Mouse (Mus musculus): ENCODE measurements around the gene Piwil4. TPM values are rescaled to one million over a fixed set of nuclear protein-coding genes. Genes with fewer than 3 reads are reported as not detected.

Gene Piwil4
- polyA plus RNA-seq, 1 experiment from 2014 or later, result 0.74 TPM

- ATAC-seq (ENCODE audit: low read depth), result peak; percentile 75
- WGBS, result 16% methylated on average over 9 of the region's 9 CpGs
- Histone ChIP-seq H3K9ac (ENCODE audit: low read length) (no peak overlapping the region), H3K4me2 (ENCODE audit: low read depth, low read length) (no peak overlapping the region; the same call in 1 of the 2 replicates), H3K4me1 (replicated peaks; ENCODE audit: control insufficient read depth, insufficient read depth, low read length) (peaks cover 6% of the 10 kb centered on the region), H3K27ac (ENCODE audit: low read length) (no peak overlapping the region), H3K4me3 (ENCODE audit: low read length) (no peak overlapping the region), H3K27me3 (ENCODE audit: control insufficient read depth, insufficient read depth, low read depth, low read length) (no peaks in the 10 kb centered on the region), H3K9me3 (ENCODE audit: control insufficient read depth, low read length) (no peaks in the 10 kb centered on the region), H3K36me3 (ENCODE audit: control insufficient read depth, insufficient read depth, low read length) (no peaks in the 10 kb centered on the region)
Observed at GRCm38 (mm10) chr9:14730941-14731541, 9.5 kb downstream of the Piwil4 start.

- no peak overlapping the region for H3K4me2 ChIP-seq (ENCODE audit: low read depth, low read length)
- H3K9me3 ChIP-seq (ENCODE audit: control insufficient read depth, low read length), result no peaks in the 10 kb centered on the region
- H3K4me3 ChIP-seq (ENCODE audit: low read length), result no peak overlapping the region
- no peaks in the 10 kb centered on the region for H3K36me3 ChIP-seq (ENCODE audit: control insufficient read depth, insufficient read depth, low read length)
- H3K9ac ChIP-seq (ENCODE audit: low read length), result no peak overlapping the region
- ATAC-seq (ENCODE audit: low read depth), result no peak
- H3K27me3 ChIP-seq (ENCODE audit: control insufficient read depth, insufficient read depth, low read depth, low read length), result no peaks in the 10 kb centered on the region
- no peak overlapping the region for H3K27ac ChIP-seq (ENCODE audit: low read length)
- H3K4me1 ChIP-seq (replicated peaks; ENCODE audit: control insufficient read depth, insufficient read depth, low read length), result peaks cover 6% of the 10 kb centered on the region
- 31% methylated on average over 4 of the region's 4 CpGs for WGBS
Observed at GRCm38 (mm10) chr9:14728365-14728764, 12.2 kb downstream of the Piwil4 start.

- 73% methylated on average over 4 of the region's 4 CpGs for WGBS
- Histone ChIP-seq H3K9ac (ENCODE audit: low read length) (no peak overlapping the region), H3K9me3 (ENCODE audit: control insufficient read depth, low read length) (no peaks in the 10 kb centered on the region), H3K4me3 (ENCODE audit: low read length) (no peak overlapping the region), H3K4me1 (replicated peaks; ENCODE audit: control insufficient read depth, insufficient read depth, low read length) (peaks cover 6% of the 10 kb centered on the region), H3K36me3 (ENCODE audit: control insufficient read depth, insufficient read depth, low read length) (no peaks in the 10 kb centered on the region), H3K27me3 (ENCODE audit: control insufficient read depth, insufficient read depth, low read depth, low read length) (no peaks in the 10 kb centered on the region), H3K27ac (ENCODE audit: low read length) (no peak overlapping the region), H3K4me2 (ENCODE audit: low read depth, low read length) (no peak overlapping the region)
- no peak for ATAC-seq (ENCODE audit: low read depth)
Observed at GRCm38 (mm10) chr9:14726629-14727028, 13.9 kb downstream of the Piwil4 start.

GRCm38 (mm10) chr9:14726005-14726404 lies 14.5 kb downstream of the Piwil4 start:
- no peak overlapping the region for H3K9ac ChIP-seq (ENCODE audit: low read length)
- no peaks in the 10 kb centered on the region for H3K27me3 ChIP-seq (ENCODE audit: control insufficient read depth, insufficient read depth, low read depth, low read length)
- H3K9me3 ChIP-seq (ENCODE audit: control insufficient read depth, low read length), result no peaks in the 10 kb centered on the region
- H3K27ac ChIP-seq (ENCODE audit: low read length), result no peak overlapping the region
- 72% methylated on average over 6 of the region's 6 CpGs for WGBS
- no peak overlapping the region for H3K4me2 ChIP-seq (ENCODE audit: low read depth, low read length)
- ATAC-seq (ENCODE audit: low read depth), result 0 out of 2 replicates have a peak, but pooled peaks have one; percentile 20
- peaks cover 4% of the 10 kb centered on the region for H3K4me1 ChIP-seq (replicated peaks; ENCODE audit: control insufficient read depth, insufficient read depth, low read length)
- H3K4me3 ChIP-seq (ENCODE audit: low read length), result no peak overlapping the region
- no peaks in the 10 kb centered on the region for H3K36me3 ChIP-seq (ENCODE audit: control insufficient read depth, insufficient read depth, low read length)

- H3K27me3 ChIP-seq (ENCODE audit: control insufficient read depth, insufficient read depth, low read depth, low read length), result no peaks in the 10 kb centered on the region
- H3K9me3 ChIP-seq (ENCODE audit: control insufficient read depth, low read length), result no peaks in the 10 kb centered on the region
- H3K4me3 ChIP-seq (ENCODE audit: low read length), result no peak overlapping the region
- no peaks in the 10 kb centered on the region for H3K36me3 ChIP-seq (ENCODE audit: control insufficient read depth, insufficient read depth, low read length)
- no peak for ATAC-seq (ENCODE audit: low read depth)
- H3K27ac ChIP-seq (ENCODE audit: low read length), result no peak overlapping the region
- 71% methylated on average over 5 of the region's 5 CpGs for WGBS
- H3K4me1 ChIP-seq (replicated peaks; ENCODE audit: control insufficient read depth, insufficient read depth, low read length), result no peaks in the 10 kb centered on the region
- no peak overlapping the region for H3K4me2 ChIP-seq (ENCODE audit: low read depth, low read length)
- no peak overlapping the region for H3K9ac ChIP-seq (ENCODE audit: low read length)
Observed at GRCm38 (mm10) chr9:14724755-14725420, 15.6 kb downstream of the Piwil4 start.

GRCm38 (mm10) chr9:14721610-14722009 lies 18.9 kb downstream of the Piwil4 start:
- Histone ChIP-seq H3K27me3 (ENCODE audit: control insufficient read depth, insufficient read depth, low read depth, low read length) (no peaks in the 10 kb centered on the region), H3K4me2 (ENCODE audit: low read depth, low read length) (no peak overlapping the region), H3K27ac (ENCODE audit: low read length) (no peak overlapping the region), H3K4me3 (ENCODE audit: low read length) (no peak overlapping the region), H3K36me3 (ENCODE audit: control insufficient read depth, insufficient read depth, low read length) (no peaks in the 10 kb centered on the region), H3K9ac (ENCODE audit: low read length) (no peak overlapping the region), H3K4me1 (replicated peaks; ENCODE audit: control insufficient read depth, insufficient read depth, low read length) (peaks cover 11% of the 10 kb centered on the region), H3K9me3 (ENCODE audit: control insufficient read depth, low read length) (no peaks in the 10 kb centered on the region)
- 78% methylated on average over 5 of the region's 5 CpGs for WGBS
- ATAC-seq (ENCODE audit: low read depth), result no peak

- no peak for ATAC-seq (ENCODE audit: low read depth)
- Histone ChIP-seq H3K27ac (ENCODE audit: low read length) (no peak overlapping the region), H3K4me2 (ENCODE audit: low read depth, low read length) (no peak overlapping the region), H3K9ac (ENCODE audit: low read length) (no peak overlapping the region), H3K27me3 (ENCODE audit: control insufficient read depth, insufficient read depth, low read depth, low read length) (no peaks in the 10 kb centered on the region), H3K4me3 (ENCODE audit: low read length) (no peak overlapping the region), H3K36me3 (ENCODE audit: control insufficient read depth, insufficient read depth, low read length) (no peaks in the 10 kb centered on the region), H3K4me1 (replicated peaks; ENCODE audit: control insufficient read depth, insufficient read depth, low read length) (peaks cover 11% of the 10 kb centered on the region), H3K9me3 (ENCODE audit: control insufficient read depth, low read length) (no peaks in the 10 kb centered on the region)
- 59% methylated on average over 2 of the region's 2 CpGs for WGBS
Observed at GRCm38 (mm10) chr9:14720384-14720783, 20.1 kb downstream of the Piwil4 start.

- peaks cover 11% of the 10 kb centered on the region for H3K4me1 ChIP-seq (replicated peaks; ENCODE audit: control insufficient read depth, insufficient read depth, low read length)
- H3K27me3 ChIP-seq (ENCODE audit: control insufficient read depth, insufficient read depth, low read depth, low read length), result no peaks in the 10 kb centered on the region
- peak overlapping the region; percentile 36 for H3K27ac ChIP-seq (ENCODE audit: low read length)
- H3K4me2 ChIP-seq (ENCODE audit: low read depth, low read length), result peak overlapping the region; percentile 51
- H3K4me3 ChIP-seq (ENCODE audit: low read length), result peak overlapping the region; percentile 38
- peak overlapping the region; percentile 36; the same call in 1 of the 2 replicates for H3K9ac ChIP-seq (ENCODE audit: low read length)
- ATAC-seq (ENCODE audit: low read depth), result peak; percentile 75
- H3K9me3 ChIP-seq (ENCODE audit: control insufficient read depth, low read length), result no peaks in the 10 kb centered on the region
- H3K36me3 ChIP-seq (ENCODE audit: control insufficient read depth, insufficient read depth, low read length), result no peaks in the 10 kb centered on the region
Observed at GRCm38 (mm10) chr9:14718332-14718691, 22.2 kb downstream of the Piwil4 start.

- peak overlapping the region; percentile 38 for H3K4me3 ChIP-seq (ENCODE audit: low read length)
- H3K36me3 ChIP-seq (ENCODE audit: control insufficient read depth, insufficient read depth, low read length), result no peaks in the 10 kb centered on the region
- peak overlapping the region; percentile 51 for H3K4me2 ChIP-seq (ENCODE audit: low read depth, low read length)
- H3K27ac ChIP-seq (ENCODE audit: low read length), result peak overlapping the region; percentile 36
- no peaks in the 10 kb centered on the region for H3K27me3 ChIP-seq (ENCODE audit: control insufficient read depth, insufficient read depth, low read depth, low read length)
- peak overlapping the region; percentile 36; the same call in 1 of the 2 replicates for H3K9ac ChIP-seq (ENCODE audit: low read length)
- 16% methylated on average over 14 of the region's 14 CpGs for WGBS
- peaks cover 11% of the 10 kb centered on the region for H3K4me1 ChIP-seq (replicated peaks; ENCODE audit: control insufficient read depth, insufficient read depth, low read length)
- peak; percentile 61 for ATAC-seq (ENCODE audit: low read depth)
- no peaks in the 10 kb centered on the region for H3K9me3 ChIP-seq (ENCODE audit: control insufficient read depth, low read length)
Observed at GRCm38 (mm10) chr9:14717689-14718331, 22.7 kb downstream of the Piwil4 start.
